Mouse (Mus musculus) hindbrain, embryonic 11.5 days (tissue): ENCODE results near the gene Vcp. TPM values are rescaled to one million over a fixed set of nuclear protein-coding genes. Genes with fewer than 3 reads are reported as not detected.

ENCODE experiments used
- ATAC-seq: fragments of 200-750 bp; cut with Nextera tagmentation; 2 replicates; pipeline ENCODE4 v1.8.0; 2017; ENCODE audit warnings: mild to moderate bottlenecking, moderate TSS enrichment, moderate library complexity; ENCODE audit not compliant: low FRiP score
- DNase-seq: peaks from one replicate; pipeline ENCODE4 v3.0.0-alpha.2; 2015; ENCODE audit warnings: low spot score
- H3K27ac ChIP-seq: fragments of 300-500 bp; sonication (generic); 2 replicates; pipeline ENCODE4 v1.5.1; 2014; ENCODE audit warnings: mild to moderate bottlenecking, low read depth, low read length
- H3K27me3 ChIP-seq: fragments of 300-500 bp; sonication (generic); 2 replicates; pipeline ENCODE4 v1.6.1; 2014; ENCODE audit warnings: mild to moderate bottlenecking, low read length, moderate library complexity, mixed read lengths; ENCODE audit not compliant: control insufficient read depth, insufficient read depth
- H3K36me3 ChIP-seq: fragments of 300-500 bp; sonication (generic); 2 replicates; pipeline ENCODE4 v1.6.1; 2014; ENCODE audit warnings: mild to moderate bottlenecking, low read length, moderate library complexity, mixed read lengths; ENCODE audit not compliant: control insufficient read depth, insufficient read depth
- H3K4me1 ChIP-seq: fragments of 300-500 bp; sonication (generic); replicated peaks from 2 replicates; pipeline ENCODE4 v1.6.1; 2014; ENCODE audit warnings: low read length, mixed read lengths; ENCODE audit not compliant: control insufficient read depth, insufficient read depth
- H3K4me2 ChIP-seq: fragments of 300-500 bp; sonication (generic); replicated peaks from 2 replicates; pipeline ENCODE4 v1.6.1; 2014; ENCODE audit warnings: mild to moderate bottlenecking, low read depth, low read length
- H3K4me3 ChIP-seq: fragments of 300-500 bp; sonication (generic); 2 replicates; pipeline ENCODE4 v1.5.1; 2014; ENCODE audit warnings: low read depth, low read length
- H3K9ac ChIP-seq: fragments of 300-500 bp; sonication (generic); 2 replicates; pipeline ENCODE4 v1.6.1; 2014; ENCODE audit warnings: low read depth, low read length
- H3K9me3 ChIP-seq: fragments of 300-500 bp; sonication (generic); 2 replicates; pipeline ENCODE4 v1.6.1; 2016; ENCODE audit warnings: low read length; ENCODE audit not compliant: control insufficient read depth
- WGBS: fragments of 180-500 bp; shearing (Covaris S2); extraction: QIAGEN DNeasy Blood & Tissue Kit; methylation state at CpG from one replicate; pipeline ENCODE4 v1.1.7; 2014; 5-methylcytosine and 5-hydroxymethylcytosine counted together
- polyA plus RNA-seq: library from polyadenylated mRNA; unstranded; fragments of >200 nt; fragmentation: Nextera tagmentation; extraction: Ambion mirVana; gene quantifications from 2 replicates; pipeline ENCODE4 v1.2.1, GENCODE M21; 2014

Vcp gene
- polyA plus RNA-seq, 1 experiment from 2014 or later, result 613 TPM

GRCm38 (mm10) chr4:43040114-43040572, 39.8 kb upstream of the Vcp start:
- Histone ChIP-seq H3K4me1 (peaks cover 5% of the 10 kb centered on the region; the same call in 1 of the 2 replicates), H3K9ac (peak overlapping the region; percentile 55), H3K27ac (peak overlapping the region; percentile 72), H3K9me3 (no peaks in the 10 kb centered on the region), H3K36me3 (peaks cover 7% of the 10 kb centered on the region), H3K4me2 (peak overlapping the region; percentile 64), H3K4me3 (peak overlapping the region; percentile 57), H3K27me3 (no peaks in the 10 kb centered on the region)
- peak; percentile 92 for ATAC-seq
- peak; percentile 94 for DNase-seq
- under 1% methylated on average over 25 of the region's 25 CpGs for WGBS

- Histone ChIP-seq H3K9me3 (no peaks in the 10 kb centered on the region), H3K4me1 (peaks cover 5% of the 10 kb centered on the region; the same call in 1 of the 2 replicates), H3K27ac (peak overlapping the region; percentile 72), H3K4me3 (peak overlapping the region; percentile 57), H3K9ac (peak overlapping the region; percentile 55), H3K36me3 (peaks cover 7% of the 10 kb centered on the region), H3K4me2 (peak overlapping the region; percentile 64), H3K27me3 (no peaks in the 10 kb centered on the region)
- DNase-seq (no peak), ATAC-seq (no peak; the same call in 1 of the 2 replicates)
- WGBS, result 4% methylated on average over 11 of the region's 11 CpGs
Observed at GRCm38 (mm10) chr4:43039609-43040008, 39.3 kb upstream of the Vcp start.

- Histone ChIP-seq H3K27ac (no peak overlapping the region), H3K4me1 (peaks cover 5% of the 10 kb centered on the region; the same call in 1 of the 2 replicates), H3K36me3 (peaks cover 7% of the 10 kb centered on the region), H3K9me3 (no peaks in the 10 kb centered on the region), H3K27me3 (no peaks in the 10 kb centered on the region), H3K4me2 (peak overlapping the region; percentile 64), H3K4me3 (peak overlapping the region; percentile 57), H3K9ac (peak overlapping the region; percentile 55; the same call in 1 of the 2 replicates)
- DNase-seq, result no peak
- 63% methylated on average over 15 of the region's 15 CpGs for WGBS
- no peak for ATAC-seq
Observed at GRCm38 (mm10) chr4:43038567-43039495, 38.5 kb upstream of the Vcp start.

- peaks cover 2% of the 10 kb centered on the region; the same call in 1 of the 2 replicates for H3K4me1 ChIP-seq
- ATAC-seq (no peak), DNase-seq (no peak)
- whole genome bisulfite sequencing, result 72% methylated on average over 4 of the region's 4 CpGs
- no peak overlapping the region for H3K4me2 ChIP-seq
- H3K36me3 ChIP-seq, result peaks cover 10% of the 10 kb centered on the region
- H3K9me3 ChIP-seq, result no peaks in the 10 kb centered on the region
- H3K9ac ChIP-seq, result no peak overlapping the region
- H3K27ac ChIP-seq, result no peak overlapping the region
- H3K4me3 ChIP-seq, result no peak overlapping the region
- H3K27me3 ChIP-seq, result no peaks in the 10 kb centered on the region
Observed at GRCm38 (mm10) chr4:43037860-43038566, 37.7 kb upstream of the Vcp start.

- H3K9me3 ChIP-seq, result no peaks in the 10 kb centered on the region
- no peaks in the 10 kb centered on the region for H3K27me3 ChIP-seq
- peaks cover 10% of the 10 kb centered on the region for H3K36me3 ChIP-seq
- no peak overlapping the region for H3K4me3 ChIP-seq
- H3K27ac ChIP-seq, result no peak overlapping the region
- ATAC-seq (no peak), DNase-seq (no peak)
- H3K4me2 ChIP-seq, result no peak overlapping the region
- H3K9ac ChIP-seq, result no peak overlapping the region
- H3K4me1 ChIP-seq, result peaks cover 2% of the 10 kb centered on the region; the same call in 1 of the 2 replicates
- WGBS, result 89% methylated on average over 10 of the region's 10 CpGs
Observed at GRCm38 (mm10) chr4:43036356-43036755, 36.0 kb upstream of the Vcp start.

GRCm38 (mm10) chr4:43035851-43036250, 35.5 kb upstream of the Vcp start:
- Histone ChIP-seq H3K4me2 (no peak overlapping the region), H3K9me3 (no peaks in the 10 kb centered on the region), H3K4me3 (no peak overlapping the region), H3K4me1 (peaks cover 2% of the 10 kb centered on the region; the same call in 1 of the 2 replicates), H3K27me3 (no peaks in the 10 kb centered on the region), H3K9ac (no peak overlapping the region), H3K27ac (no peak overlapping the region), H3K36me3 (peaks cover 10% of the 10 kb centered on the region)
- 85% methylated on average over 6 of the region's 6 CpGs for WGBS
- DNase-seq (no peak), ATAC-seq (no peak)

- Histone ChIP-seq H3K36me3 (peaks cover 10% of the 10 kb centered on the region), H3K4me1 (peaks cover 5% of the 10 kb centered on the region; the same call in 1 of the 2 replicates), H3K27me3 (no peaks in the 10 kb centered on the region), H3K9ac (no peak overlapping the region), H3K27ac (no peak overlapping the region), H3K4me2 (no peak overlapping the region), H3K4me3 (no peak overlapping the region), H3K9me3 (no peaks in the 10 kb centered on the region)
- ATAC-seq (no peak), DNase-seq (no peak)
- 89% methylated on average over 14 of the region's 14 CpGs for WGBS
Observed at GRCm38 (mm10) chr4:43033481-43033880, 33.2 kb upstream of the Vcp start.

- Histone ChIP-seq H3K36me3 (peaks cover 13% of the 10 kb centered on the region), H3K9ac (no peak overlapping the region), H3K9me3 (no peaks in the 10 kb centered on the region), H3K4me2 (no peak overlapping the region), H3K4me3 (no peak overlapping the region), H3K27ac (no peak overlapping the region), H3K4me1 (0 out of 2 replicates have a peak, but pooled peaks cover 5% of the 10 kb centered on the region), H3K27me3 (no peaks in the 10 kb centered on the region)
- no peak for ATAC-seq
- DNase-seq, result no peak
- 78% methylated on average over 1 of the region's 1 CpGs for WGBS
Observed at GRCm38 (mm10) chr4:43032501-43032900, 32.2 kb upstream of the Vcp start.
